Mouse (Mus musculus): ENCODE results near the gene Aoah. TPM values are rescaled to one million over a fixed set of nuclear protein-coding genes. Genes with fewer than 3 reads are reported as not detected.
A peak's percentile ranks its signal among the peaks of the same experiment; 100 is the strongest.

The Aoah gene
- total RNA-seq (2021): 1 to 10 TPM; 1.1 TPM
- long read RNA-seq, experiment 1, partial matches to known transcripts: 0 of 2 reads
- long read RNA-seq, experiment 1, other reads (novel, unspliced or antisense): 2 of 2 reads
- long read RNA-seq, experiment 2: 0 reads

DNA sequence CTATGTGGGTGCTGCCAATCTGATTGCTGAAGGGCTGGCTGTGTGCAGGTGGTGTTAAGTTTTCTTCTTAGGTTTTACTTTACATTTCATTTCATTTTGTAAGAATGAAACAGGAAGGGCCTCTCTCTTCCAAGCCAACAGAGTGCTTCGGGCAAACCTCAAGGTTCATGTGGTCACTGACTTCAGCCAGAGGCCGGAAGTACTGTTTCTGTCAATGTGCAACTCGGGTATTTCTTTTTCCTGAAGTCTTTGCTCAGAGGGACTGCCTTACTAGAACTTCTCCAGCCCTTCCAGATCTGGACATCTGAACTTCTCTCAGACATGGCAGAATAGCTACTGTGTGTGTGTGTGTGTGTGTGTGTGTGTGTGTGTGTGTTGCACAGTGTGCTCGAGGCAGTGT, at the start of gene Aoah:
TSS of gene Aoah (plus strand) at position 213 of the 400 bp plus-strand sequence.
- DNase-seq: no peak

- no peak for DNase-seq
Observed at GRCm38 (mm10) chr13:20754843-20755242, 39.1 kb upstream of the Aoah start.

- no peak for DNase-seq
Observed at GRCm38 (mm10) chr13:20783648-20784047, 10.3 kb upstream of the Aoah start.

GRCm38 (mm10) chr13:20784060-20784459, 9.9 kb upstream of the Aoah start:
- no peak for DNase-seq

DNA sequence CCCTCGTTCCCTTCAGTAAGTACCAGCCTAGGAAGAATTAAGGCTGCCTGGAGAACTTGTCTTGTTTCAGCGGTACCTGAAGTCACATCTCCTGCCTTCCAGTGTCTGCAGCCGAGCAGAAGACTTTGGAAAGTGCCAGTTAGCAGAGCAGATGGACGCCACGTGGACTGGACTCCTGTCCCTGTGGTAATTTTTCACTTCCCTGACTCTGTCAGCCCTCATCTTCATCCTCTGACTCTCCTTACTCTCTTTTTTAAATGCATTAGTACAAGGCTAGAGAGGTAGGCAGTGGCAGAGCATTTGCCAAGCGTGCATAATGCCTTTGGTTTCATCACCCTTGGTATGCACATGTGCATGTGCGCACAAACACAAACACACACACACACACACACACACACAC, 8.0 kb upstream of the Aoah start:
- no peak for DNase-seq

GRCm38 (mm10) chr13:20786825-20787245, 7.1 kb upstream of the Aoah start:
- no peak for DNase-seq

GRCm38 (mm10) chr13:20787952-20788351, 6.0 kb upstream of the Aoah start:
- DNase-seq: no peak

DNA sequence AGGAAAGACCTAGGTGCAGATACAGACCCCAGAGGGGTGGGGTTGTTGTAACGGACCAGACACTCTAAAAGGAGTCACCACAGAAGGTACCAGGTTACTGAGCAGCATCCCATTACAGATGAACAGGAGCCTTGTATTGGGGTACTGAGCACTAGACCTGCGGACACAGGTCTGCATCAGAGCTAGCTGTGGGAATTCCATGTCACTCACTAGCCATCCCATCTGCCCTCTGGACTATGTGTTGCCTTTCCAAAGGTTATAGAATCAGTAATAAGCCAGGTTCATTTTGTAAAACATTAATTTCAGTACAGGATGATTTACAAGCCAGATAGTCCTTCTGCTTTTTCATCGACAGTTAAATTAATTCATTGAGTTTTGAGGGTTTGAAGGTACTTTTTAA, 2.7 kb downstream of the Aoah start:
- no peak for DNase-seq

DNA sequence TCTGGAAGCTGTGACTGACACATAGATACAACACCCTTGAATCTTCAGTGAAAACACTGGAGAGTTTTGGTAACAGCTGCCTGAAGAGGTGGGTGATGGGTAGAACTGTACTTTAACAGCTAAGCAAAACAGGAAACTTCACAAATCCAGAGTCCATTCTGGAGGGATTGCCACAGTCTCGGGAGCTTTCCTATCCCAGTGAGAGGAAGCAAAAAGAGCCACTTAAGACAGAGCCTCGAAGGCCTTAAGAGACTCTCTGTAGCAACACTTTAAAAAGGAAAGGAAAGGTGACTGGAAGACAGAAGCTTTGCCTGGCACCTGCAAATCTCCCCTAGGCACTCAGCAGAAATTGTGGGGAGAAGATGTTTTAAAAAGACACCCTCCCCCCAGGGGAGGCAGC, 4.6 kb downstream of the Aoah start:
- no peak for DNase-seq

- DNase-seq: no peak
Observed at GRCm38 (mm10) chr13:20799772-20800171, 5.9 kb downstream of the Aoah start.

DNA sequence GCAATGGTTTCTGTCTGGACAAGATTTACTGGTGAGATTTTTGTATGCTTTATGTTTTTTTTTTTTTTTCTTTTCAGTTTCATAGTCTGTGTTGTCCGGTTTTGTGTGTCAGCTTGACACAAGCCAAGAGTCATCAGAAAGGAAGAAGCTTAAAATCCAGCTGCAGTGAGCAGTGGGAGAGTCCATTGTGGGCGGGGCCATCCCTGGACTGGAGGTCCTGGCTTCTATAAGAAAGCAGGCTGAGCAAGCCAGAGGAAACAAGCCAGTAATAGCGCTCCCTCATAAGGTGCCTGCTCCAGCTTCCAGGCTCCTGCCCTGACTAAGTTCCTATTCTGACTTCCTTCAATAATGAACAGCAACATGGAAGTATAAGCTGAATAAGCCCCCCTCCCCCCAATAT, 6.7 kb downstream of the Aoah start:
- peak; percentile 26 for DNase-seq

DNA sequence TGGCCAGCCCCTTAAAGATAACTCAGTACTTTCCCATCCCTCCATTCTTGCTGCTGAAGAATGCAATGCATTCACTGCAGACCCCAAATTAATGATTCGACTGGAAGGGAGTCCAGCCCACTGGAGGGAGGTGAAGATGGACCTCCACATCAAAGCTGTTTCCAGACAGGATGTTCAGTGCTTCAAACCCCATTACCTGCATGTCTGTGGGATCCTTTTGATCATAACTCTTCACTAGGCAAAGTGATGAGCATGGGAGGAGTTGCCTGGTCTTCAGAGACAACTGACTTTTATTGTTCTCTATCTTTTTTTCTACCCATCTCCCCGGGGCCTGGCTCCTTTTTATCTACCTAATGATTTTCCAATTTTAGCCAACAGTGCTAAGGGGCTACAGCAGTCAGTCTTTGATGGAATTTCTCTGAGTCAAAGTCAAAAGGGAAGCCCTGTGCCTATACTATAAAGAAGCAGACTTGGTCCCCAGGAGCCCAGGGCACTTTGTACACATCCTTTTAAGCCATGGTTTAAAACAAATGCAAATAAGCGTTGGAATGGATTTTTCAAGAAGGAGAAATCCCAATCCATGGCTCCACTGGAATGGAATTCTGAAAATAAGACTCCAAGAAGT, 18.0 kb downstream of the Aoah start:
- no peak for DNase-seq

DNA sequence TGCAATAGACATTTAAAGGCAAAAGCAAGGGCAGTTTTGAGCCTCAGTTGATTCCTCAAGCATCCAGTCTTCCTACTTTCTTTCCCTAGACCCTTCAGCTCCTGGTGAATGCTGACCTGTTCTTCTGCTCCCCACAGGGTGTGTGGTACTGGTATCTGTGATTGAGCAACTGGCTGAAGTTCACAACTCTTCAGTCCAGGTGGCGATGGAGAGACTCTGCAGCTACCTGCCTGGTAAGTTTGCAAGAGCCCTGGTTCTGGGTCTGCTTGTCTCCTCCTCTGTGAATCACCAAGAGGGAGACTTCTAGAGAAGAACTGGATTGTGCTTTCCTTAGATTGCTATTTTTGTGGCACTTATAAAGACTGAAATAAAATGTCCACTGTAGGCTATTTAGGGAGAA, 22.5 kb downstream of the Aoah start:
- DNase-seq: no peak

GRCm38 (mm10) chr13:20820712-20821328, 26.9 kb downstream of the Aoah start:
- DNase-seq: no peak

DNA sequence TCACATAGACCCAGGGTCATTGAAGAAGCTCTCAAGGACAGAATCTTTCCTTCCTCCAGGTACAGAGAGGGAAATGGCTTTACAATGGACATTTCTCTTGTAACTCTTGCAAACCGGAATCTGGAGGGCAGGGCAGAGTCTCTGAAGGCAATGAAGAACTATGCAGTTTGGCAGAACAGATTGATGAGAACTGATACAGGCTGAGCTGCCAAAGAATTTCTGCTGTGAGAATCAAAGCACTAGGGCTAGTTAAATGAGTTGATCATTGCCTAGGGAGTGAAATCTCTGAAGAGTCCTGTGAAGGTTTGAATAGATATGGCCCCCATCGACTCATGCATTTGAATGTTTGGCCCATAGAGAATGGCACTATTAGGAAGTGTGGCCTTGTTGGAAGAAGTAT, 34.8 kb downstream of the Aoah start:
- no peak for DNase-seq

GRCm38 (mm10) chr13:20829181-20829900, 35.4 kb downstream of the Aoah start:
- no peak for DNase-seq

GRCm38 (mm10) chr13:20855893-20856292, 62.0 kb downstream of the Aoah start:
- DNase-seq: no peak

DNA sequence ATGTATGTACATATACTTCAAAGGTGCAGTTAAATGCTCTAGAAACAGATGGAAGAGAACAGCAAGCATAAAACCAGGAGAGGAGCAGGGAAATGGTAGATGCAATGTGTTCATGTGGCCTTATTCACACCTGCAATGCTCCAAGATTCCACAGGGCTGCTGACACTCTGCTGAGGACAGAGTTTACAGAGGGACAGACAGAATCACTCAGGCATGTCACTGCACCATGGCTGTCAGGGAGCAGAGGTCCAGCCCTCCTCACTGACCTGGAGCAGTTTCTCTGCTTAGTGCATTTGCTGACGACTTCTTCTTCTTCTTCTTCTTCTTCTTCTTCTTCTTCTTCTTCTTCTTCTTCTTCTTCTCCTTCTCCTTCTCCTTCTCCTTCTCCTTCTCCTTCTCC, 105.5 kb downstream of the Aoah start:
- no peak for DNase-seq

GRCm38 (mm10) chr13:20900396-20900971, 106.6 kb downstream of the Aoah start:
- peak; percentile 31 for DNase-seq

GRCm38 (mm10) chr13:20900972-20901457, 107.1 kb downstream of the Aoah start:
- DNase-seq: no peak

GRCm38 (mm10) chr13:20901634-20902135, 107.8 kb downstream of the Aoah start:
- DNase-seq: no peak

DNA sequence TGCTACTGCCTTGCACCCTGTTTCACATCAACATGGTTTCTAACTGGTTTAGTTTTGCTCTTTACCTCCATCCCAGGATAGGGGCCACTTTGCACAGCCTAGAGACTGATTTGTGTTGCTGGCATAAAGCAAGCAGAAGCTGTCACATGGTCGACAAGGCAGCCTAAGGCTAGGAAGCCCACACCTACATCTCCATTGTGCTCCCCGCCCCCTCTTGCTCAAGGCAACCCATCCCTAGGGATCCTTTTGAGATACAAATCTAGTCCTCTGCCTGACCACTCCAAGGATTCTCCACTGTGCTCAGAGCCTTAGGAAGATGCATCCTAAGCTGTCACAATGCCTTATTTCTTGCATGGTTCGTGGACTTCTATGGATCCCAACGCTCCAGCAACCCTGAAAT, 110.2 kb downstream of the Aoah start:
- no peak for DNase-seq

DNA sequence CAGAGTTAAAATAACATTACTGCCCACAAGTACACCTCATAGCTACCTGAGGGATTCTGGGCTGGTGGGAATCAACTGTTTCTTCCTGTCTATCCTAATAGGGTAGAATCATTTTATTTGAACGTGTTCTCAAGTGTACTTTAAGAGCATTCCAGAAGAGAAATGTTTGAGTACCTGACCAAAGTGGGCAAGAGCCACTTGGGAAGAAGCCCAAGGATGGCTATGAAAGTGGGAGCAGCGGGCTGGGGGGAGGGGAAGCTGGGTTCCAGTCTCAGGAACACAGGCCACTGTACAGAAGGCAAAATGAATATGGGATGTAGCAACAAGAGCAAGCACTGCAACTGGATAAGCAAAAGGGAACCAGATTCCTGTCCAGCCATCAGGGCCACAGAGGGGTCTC, 111.3 kb downstream of the Aoah start:
- no peak for DNase-seq

Measured in gastrocnemius, postnatal 10 days (tissue).